Mouse (Mus musculus) urinary bladder, postnatal 4 days (tissue): ENCODE measurements around the gene Lats2.
"Not testable (repeated sequence)": the region's sequence is repeated elsewhere in the genome, so short reads cannot be mapped to it uniquely, and the experiment has no call there.

Source experiments
- DNase-seq, 2 experiments: peaks; one replicate each; pipeline ENCODE4 v3.0.0; 2021 to 2022; ENCODE audit warnings: low spot score in 2 of 2

Gene Lats2

DNA sequence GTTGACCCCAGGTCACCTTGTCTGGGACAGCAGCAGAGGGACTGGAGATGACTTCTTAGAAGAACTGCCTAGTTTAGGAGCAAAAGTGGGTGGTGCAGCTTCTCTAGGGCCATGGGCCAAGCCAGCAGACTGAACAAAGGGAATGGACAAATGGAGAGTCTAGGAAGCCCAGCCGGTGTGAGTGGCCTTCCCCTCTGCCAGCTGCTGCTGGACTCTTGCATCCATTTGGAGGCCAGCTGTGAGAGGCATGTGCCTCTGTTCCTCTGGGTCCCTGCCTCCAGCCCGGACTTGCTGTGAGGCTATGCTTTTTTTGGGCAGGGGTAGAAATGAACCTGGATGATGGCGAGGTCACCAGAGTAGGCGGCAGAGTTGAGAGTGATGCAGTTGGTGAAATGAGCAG is at the start of gene Lats2:
Lats2 (minus strand) TSS at position 152 of the 400 bp plus-strand sequence.
- DNase-seq = no peak

GRCm38 (mm10) chr14:57803731-57804130 is 45.5 kb upstream of the Lats2 start:
- no peak for DNase-seq

- peak; percentile 95 to 97 for DNase-seq
Observed at GRCm38 (mm10) chr14:57797991-57798931, 40.1 kb upstream of the Lats2 start, which contains the start of gene Sap18. TSS of gene Sap18 (plus strand) at chr14:57798180.

DNA sequence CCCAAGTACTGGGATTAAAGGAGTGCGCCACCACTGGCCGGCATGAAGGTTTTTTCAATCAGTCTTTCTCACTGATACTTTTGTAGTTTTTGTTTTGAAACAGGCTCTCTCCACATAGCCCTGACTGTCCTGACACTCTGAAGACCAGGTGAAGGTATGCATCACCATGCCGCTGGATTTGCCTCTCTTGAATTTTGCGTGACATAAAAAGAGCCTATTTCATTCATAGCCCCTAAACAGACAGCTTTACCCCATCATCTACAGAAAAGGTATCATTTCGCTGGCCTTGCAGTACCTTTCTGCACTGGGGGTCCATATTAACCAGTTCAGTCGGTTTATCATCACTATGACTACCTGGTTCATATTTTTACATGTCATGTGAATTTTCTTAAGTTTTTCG is 39.4 kb upstream of the Lats2 start:
- DNase-seq = no peak

DNA sequence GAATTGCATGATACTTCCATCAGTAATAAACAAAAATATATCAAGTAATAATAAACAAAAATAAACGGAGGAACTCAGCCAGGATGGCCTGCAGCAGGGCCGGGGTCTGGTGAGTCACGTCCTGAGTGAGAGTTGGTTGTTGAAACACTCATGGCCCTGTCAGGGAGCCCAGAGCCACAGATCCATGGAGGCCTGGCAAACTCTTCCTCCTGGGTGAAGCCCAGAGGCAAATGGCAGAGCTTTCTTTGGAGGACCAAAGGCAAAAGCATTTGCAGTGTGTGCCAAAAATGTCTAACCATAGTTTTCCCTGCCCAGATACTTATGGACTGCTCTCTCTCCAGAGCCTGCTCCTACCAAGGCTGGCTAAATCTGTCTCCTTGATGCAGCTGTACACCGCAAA is 33.0 kb upstream of the Lats2 start:
- no peak for DNase-seq

- no peak for DNase-seq
Observed at GRCm38 (mm10) chr14:57789759-57790158, 31.6 kb upstream of the Lats2 start.

DNA sequence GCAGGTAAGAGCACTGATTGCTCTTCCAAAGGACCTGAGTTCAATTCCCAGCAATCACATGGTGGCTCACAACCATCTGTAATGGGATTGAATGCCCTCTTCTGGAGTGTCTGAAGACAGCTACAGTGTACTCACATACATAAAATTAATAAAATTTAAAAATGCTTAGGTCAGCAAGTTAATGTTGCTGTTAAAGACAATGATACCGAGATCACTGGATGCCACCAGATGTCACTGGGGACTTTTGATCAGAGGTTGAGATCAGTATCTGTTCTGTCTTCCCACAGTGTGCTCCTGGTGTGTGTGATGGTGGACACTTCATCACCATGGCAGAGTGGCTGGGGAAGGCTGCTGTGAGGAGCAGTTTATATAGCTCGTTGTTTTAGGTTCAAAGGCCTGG is 31.1 kb upstream of the Lats2 start:
- no peak for DNase-seq

DNA sequence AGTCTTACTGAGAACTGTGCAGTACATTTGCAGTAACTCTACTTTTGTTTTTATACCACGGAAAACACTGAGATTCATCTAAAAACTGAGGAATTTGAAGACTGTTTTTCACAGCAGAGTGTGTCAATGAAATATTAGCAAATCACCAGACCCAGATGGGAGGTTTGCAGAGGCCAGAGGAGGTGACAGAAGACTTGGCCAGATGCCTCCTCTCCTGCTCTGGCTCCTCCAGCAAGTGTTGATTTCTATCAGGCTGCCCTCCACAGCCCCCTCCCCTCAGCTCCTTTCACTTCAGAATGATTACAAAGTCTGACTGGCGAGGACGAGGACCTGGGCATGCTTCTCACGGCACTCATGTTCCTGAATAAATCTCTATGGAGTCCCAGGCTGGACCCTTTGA is 29.2 kb upstream of the Lats2 start:
- DNase-seq = no peak

DNA sequence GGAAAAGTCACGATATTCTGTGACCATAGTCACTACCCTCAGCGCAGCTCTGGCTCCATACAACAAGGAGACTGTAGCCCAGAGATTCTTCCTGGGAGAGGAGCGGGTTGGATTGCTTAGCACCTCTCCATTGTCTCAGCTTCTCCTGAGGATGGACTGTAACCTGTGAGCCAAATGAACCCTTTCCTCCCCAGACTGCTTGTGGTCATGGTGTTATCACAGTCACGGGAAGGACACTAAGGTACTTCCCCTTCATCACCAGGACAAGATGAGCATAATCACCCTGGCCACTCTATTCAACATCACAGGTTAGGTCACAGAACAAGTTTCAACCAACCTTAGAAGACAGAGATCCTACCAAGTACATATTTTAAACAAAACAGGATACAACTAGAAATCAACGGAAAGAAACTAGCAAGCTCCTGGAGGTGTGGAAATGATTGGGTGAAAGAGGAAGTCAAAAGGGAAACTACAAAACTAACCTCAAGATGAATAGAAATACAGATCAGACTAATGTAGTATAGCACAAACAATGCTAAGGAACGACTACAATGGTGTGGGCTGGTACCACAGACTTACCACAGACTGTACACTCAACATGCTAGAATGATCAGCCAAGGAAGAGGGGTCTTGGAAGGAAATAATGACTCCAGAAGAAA is 14.1 kb upstream of the Lats2 start:
- no peak for DNase-seq

- no peak for DNase-seq
Observed at GRCm38 (mm10) chr14:57769102-57769501, 10.9 kb upstream of the Lats2 start.

GRCm38 (mm10) chr14:57760447-57761412 is 2.5 kb upstream of the Lats2 start:
- DNase-seq = no peak

DNA sequence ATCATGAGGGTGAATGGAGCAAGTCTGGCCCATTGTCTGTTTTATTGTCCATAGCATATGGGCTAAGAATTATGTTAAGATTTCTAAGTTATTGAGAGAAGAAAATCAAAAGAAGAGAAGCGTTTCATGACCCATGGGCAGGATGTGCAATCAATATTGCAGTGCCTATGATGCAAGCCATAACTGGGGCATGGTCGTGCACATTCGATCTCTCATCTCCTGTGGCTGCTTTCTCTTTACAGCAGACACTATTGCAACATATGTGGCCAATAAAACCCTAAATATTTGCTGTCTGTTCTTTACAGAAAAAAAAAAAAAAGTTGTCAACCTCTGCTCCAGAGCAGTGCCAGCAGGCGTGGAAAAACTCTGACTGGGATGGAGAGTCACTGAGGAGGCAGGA is 2.1 kb downstream of the Lats2 start:
- DNase-seq = no peak

GRCm38 (mm10) chr14:57755661-57756060 is 2.5 kb downstream of the Lats2 start:
- DNase-seq = no peak

GRCm38 (mm10) chr14:57753351-57753992 is 4.7 kb downstream of the Lats2 start:
- no peak for DNase-seq

DNA sequence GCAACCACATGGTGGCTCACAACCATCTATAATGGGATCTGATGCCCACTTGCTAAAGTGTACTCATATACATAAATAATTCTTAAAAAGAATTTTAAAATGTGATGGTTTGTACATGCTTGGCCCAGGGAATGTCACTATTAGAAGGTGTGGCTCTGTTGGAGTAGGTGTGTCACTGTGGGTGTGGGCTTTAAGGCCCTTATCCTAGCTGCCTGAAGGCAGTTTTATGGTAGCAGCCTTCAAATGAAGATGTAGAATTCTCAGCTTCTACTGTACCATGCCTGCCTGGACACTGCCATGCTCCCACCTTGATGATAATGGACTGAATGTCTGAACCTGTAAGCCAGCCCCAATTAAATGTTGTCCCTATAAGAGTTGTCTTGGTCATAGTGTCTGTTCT is 7.2 kb downstream of the Lats2 start:
- DNase-seq = not testable (repeated sequence)

GRCm38 (mm10) chr14:57749501-57749900 is 8.7 kb downstream of the Lats2 start:
- no peak for DNase-seq

DNA sequence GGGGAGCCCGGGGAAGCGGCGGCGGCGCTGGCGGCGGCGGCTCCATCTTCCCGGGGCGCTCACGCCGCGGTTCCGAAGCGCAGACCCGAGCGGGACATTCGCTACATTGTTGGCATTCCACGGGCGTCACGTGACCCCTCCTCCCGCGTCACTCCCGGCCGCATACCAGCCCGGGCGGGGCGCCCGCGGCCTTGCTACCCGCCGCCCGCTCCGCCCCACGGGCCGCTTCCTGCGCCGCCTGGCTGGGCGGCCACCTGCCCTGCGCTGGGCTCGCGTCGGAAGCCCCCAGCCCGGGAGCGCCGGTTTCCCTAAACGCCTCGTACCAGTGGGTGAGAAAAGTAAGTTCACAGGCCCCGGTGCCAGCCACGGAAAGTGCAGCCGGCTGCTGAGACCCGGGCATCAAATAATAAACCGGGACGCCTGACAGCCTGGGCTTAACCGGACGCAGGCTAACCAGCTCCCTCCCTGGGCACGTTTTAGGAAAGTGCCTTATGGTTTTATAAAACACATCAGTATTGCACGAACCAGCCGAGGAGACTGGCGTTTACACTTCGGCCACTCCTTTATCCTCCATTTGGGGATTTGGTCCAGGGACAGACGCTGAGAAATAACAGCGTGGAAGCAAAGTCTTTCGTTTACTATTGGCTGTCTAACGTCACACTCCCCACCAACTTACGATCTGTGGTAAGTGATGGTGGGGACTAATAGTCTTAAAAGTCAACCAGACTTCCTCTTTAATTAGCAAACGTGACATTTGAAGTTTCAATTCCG is 12.0 kb downstream of the Lats2 start, which contains the start of gene Gm49361:
Gm49361 (minus strand) TSS at position 103 of the 771 bp plus-strand sequence.
- peak; percentile 91 for DNase-seq

- DNase-seq = peak in 1 of 2 experiments; percentile 51
Observed at GRCm38 (mm10) chr14:57745291-57745969, 12.8 kb downstream of the Lats2 start.

DNA sequence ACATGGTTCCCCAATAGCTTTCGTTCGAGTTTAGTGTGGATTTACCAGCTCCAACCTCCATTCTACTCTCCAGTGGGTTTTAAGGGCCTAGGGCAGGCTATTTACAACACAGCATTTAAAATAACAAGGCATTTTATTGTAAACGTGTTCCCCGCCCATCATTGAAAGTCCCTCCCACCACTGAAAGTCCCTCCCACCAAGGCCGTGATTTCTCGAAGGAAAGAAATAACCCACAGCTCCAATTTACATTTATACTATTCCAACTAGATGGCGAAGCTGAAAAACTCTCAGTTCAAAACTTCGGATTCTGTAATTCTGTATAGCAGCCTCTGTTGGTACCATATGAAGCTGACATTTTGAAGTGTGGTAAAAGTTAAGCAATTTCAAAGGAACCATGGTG is 13.6 kb downstream of the Lats2 start:
- no peak for DNase-seq

- no peak for DNase-seq
Observed at GRCm38 (mm10) chr14:57740651-57741050, 17.5 kb downstream of the Lats2 start.
